Mouse (Mus musculus): ENCODE measurements around the gene Pigs. TPM values are rescaled to one million over a fixed set of nuclear protein-coding genes. Genes with fewer than 3 reads are reported as not detected.
A peak's percentile ranks its signal among the peaks of the same experiment; 100 is the strongest.

Pigs gene
- polyA plus RNA-seq, 1 experiment from 2014 or later: 92.9 TPM

- H3K4me2 ChIP-seq: no peak overlapping the region
- no peak overlapping the region for H3K9ac ChIP-seq
- H3K36me3 ChIP-seq: peaks cover 2% of the 10 kb centered on the region; the same call in 1 of the 2 replicates
- no peak for ATAC-seq (ENCODE audit: low FRiP score, low read depth)
- peak overlapping the region; percentile 57; the same call in 1 of the 2 replicates for H3K27ac ChIP-seq (replicated peaks)
- WGBS: 80% methylated on average over 2 of the region's 2 CpGs
- H3K4me1 ChIP-seq (replicated peaks): peaks cover 16% of the 10 kb centered on the region
- H3K4me3 ChIP-seq: no peak overlapping the region
- H3K27me3 ChIP-seq: no peaks in the 10 kb centered on the region
- no peaks in the 10 kb centered on the region for H3K9me3 ChIP-seq
Observed at GRCm38 (mm10) chr11:78318411-78318810, 9.8 kb upstream of the Pigs start.

GRCm38 (mm10) chr11:78322076-78322831 is 6.0 kb upstream of the Pigs start:
- Histone ChIP-seq H3K4me3 (peak overlapping the region; percentile 35), H3K4me1 (replicated peaks) (peaks cover 28% of the 10 kb centered on the region), H3K4me2 (peak overlapping the region; percentile 50), H3K27ac (replicated peaks) (peak overlapping the region; percentile 80), H3K9me3 (no peaks in the 10 kb centered on the region), H3K27me3 (no peaks in the 10 kb centered on the region), H3K36me3 (no peaks in the 10 kb centered on the region), H3K9ac (peak overlapping the region; percentile 6; the same call in 1 of the 2 replicates)
- 55% methylated on average over 2 of the region's 2 CpGs for WGBS
- ATAC-seq (ENCODE audit: low FRiP score, low read depth): peak; percentile 67

- H3K4me3 ChIP-seq: peak within 1 kb of the TSS; percentile 35
- peaks cover 28% of the 10 kb centered on the region for H3K4me1 ChIP-seq (replicated peaks)
- peak within 1 kb of the TSS; percentile 50 for H3K4me2 ChIP-seq
- H3K27ac ChIP-seq (replicated peaks): peak within 1 kb of the TSS; percentile 80
- ATAC-seq (ENCODE audit: low FRiP score, low read depth): peak; percentile 85
- no peaks in the 10 kb centered on the region for H3K36me3 ChIP-seq
- H3K27me3 ChIP-seq: no peaks in the 10 kb centered on the region
- H3K9me3 ChIP-seq: no peaks in the 10 kb centered on the region
- 8% methylated on average over 15 of the region's 15 CpGs for WGBS
- H3K9ac ChIP-seq: peak within 1 kb of the TSS; percentile 6
Observed at GRCm38 (mm10) chr11:78322860-78323259, 5.4 kb upstream of the Pigs start, which contains the start of gene Aldoc. TSS of gene Aldoc (plus strand) at chr11:78322968.

GRCm38 (mm10) chr11:78324000-78324785 is 4.0 kb upstream of the Pigs start:
- no peak overlapping the region for H3K9ac ChIP-seq
- no peaks in the 10 kb centered on the region for H3K27me3 ChIP-seq
- peaks cover 32% of the 10 kb centered on the region for H3K4me1 ChIP-seq (replicated peaks)
- WGBS: 75% methylated on average over 15 of the region's 15 CpGs
- H3K4me3 ChIP-seq: peak overlapping the region; percentile 35
- H3K4me2 ChIP-seq: peak overlapping the region; percentile 50
- H3K36me3 ChIP-seq: no peaks in the 10 kb centered on the region
- peak overlapping the region; percentile 80 for H3K27ac ChIP-seq (replicated peaks)
- ATAC-seq (ENCODE audit: low FRiP score, low read depth): peak; percentile 62; the same call in 1 of the 2 replicates
- H3K9me3 ChIP-seq: no peaks in the 10 kb centered on the region

- Histone ChIP-seq H3K9me3 (no peaks in the 10 kb centered on the region), H3K27ac (replicated peaks) (peak overlapping the region; percentile 80), H3K4me2 (peak overlapping the region; percentile 50)
Observed at GRCm38 (mm10) chr11:78324965-78325364, 3.2 kb upstream of the Pigs start.

GRCm38 (mm10) chr11:78327215-78327614 is 1.0 kb upstream of the Pigs start:
- 91% methylated on average over 4 of the region's 4 CpGs for WGBS
- H3K4me3 ChIP-seq: no peak overlapping the region
- no peak overlapping the region for H3K27ac ChIP-seq (replicated peaks)
- no peaks in the 10 kb centered on the region for H3K27me3 ChIP-seq
- no peak for ATAC-seq (ENCODE audit: low FRiP score, low read depth)
- H3K4me1 ChIP-seq (replicated peaks): peaks cover 33% of the 10 kb centered on the region
- H3K9me3 ChIP-seq: no peaks in the 10 kb centered on the region
- no peak overlapping the region for H3K9ac ChIP-seq
- H3K4me2 ChIP-seq: no peak overlapping the region
- no peaks in the 10 kb centered on the region for H3K36me3 ChIP-seq

More at GRCm38 (mm10) chr11:78324965-78325364, 3.2 kb upstream of the Pigs start:
- peak overlapping the region; percentile 35 for H3K4me3 ChIP-seq
- peaks cover 38% of the 10 kb centered on the region for H3K4me1 ChIP-seq (replicated peaks)
- no peaks in the 10 kb centered on the region for H3K27me3 ChIP-seq
- 92% methylated on average over 12 of the region's 12 CpGs for WGBS
- ATAC-seq (ENCODE audit: low FRiP score, low read depth): no peak
- H3K36me3 ChIP-seq: no peaks in the 10 kb centered on the region
- H3K9ac ChIP-seq: no peak overlapping the region

GRCm38 (mm10) chr11:78328512-78329056 is 369 bp downstream of the Pigs start:
- H3K9ac ChIP-seq: peak overlapping the region; percentile 78

GRCm38 (mm10) chr11:78332676-78333075 is 4.5 kb downstream of the Pigs start:
- H3K4me2 ChIP-seq: no peak overlapping the region
- H3K9ac ChIP-seq: no peak overlapping the region
- WGBS: 97% methylated on average over 12 of the region's 12 CpGs
- peaks cover 36% of the 10 kb centered on the region for H3K36me3 ChIP-seq
- peaks cover 10% of the 10 kb centered on the region for H3K4me1 ChIP-seq (replicated peaks)
- no peak overlapping the region for H3K4me3 ChIP-seq
- ATAC-seq (ENCODE audit: low FRiP score, low read depth): no peak
- H3K27me3 ChIP-seq: no peaks in the 10 kb centered on the region
- no peak overlapping the region for H3K27ac ChIP-seq (replicated peaks)
- no peaks in the 10 kb centered on the region for H3K9me3 ChIP-seq

More at GRCm38 (mm10) chr11:78328512-78329056, 369 bp downstream of the Pigs start:
- H3K27me3 ChIP-seq: no peaks in the 10 kb centered on the region
- peak overlapping the region; percentile 80 for H3K4me2 ChIP-seq
- peaks cover 12% of the 10 kb centered on the region for H3K36me3 ChIP-seq
- H3K27ac ChIP-seq (replicated peaks): peak overlapping the region; percentile 76
- peak; percentile 70 for ATAC-seq (ENCODE audit: low FRiP score, low read depth)
- peaks cover 20% of the 10 kb centered on the region for H3K4me1 ChIP-seq (replicated peaks)
- no peaks in the 10 kb centered on the region for H3K9me3 ChIP-seq
- H3K4me3 ChIP-seq: peak overlapping the region; percentile 85
- under 1% methylated on average over 41 of the region's 41 CpGs for WGBS

GRCm38 (mm10) chr11:78333992-78334391 is 5.8 kb downstream of the Pigs start:
- Histone ChIP-seq H3K36me3 (peaks cover 43% of the 10 kb centered on the region), H3K9me3 (no peaks in the 10 kb centered on the region), H3K4me2 (no peak overlapping the region), H3K9ac (no peak overlapping the region), H3K4me1 (replicated peaks) (peaks cover 8% of the 10 kb centered on the region), H3K27ac (replicated peaks) (no peak overlapping the region), H3K4me3 (no peak overlapping the region), H3K27me3 (no peaks in the 10 kb centered on the region)
- WGBS: 94% methylated on average over 5 of the region's 5 CpGs
- ATAC-seq (ENCODE audit: low FRiP score, low read depth): no peak

- peaks cover 67% of the 10 kb centered on the region for H3K36me3 ChIP-seq
- no peaks in the 10 kb centered on the region for H3K9me3 ChIP-seq
- H3K9ac ChIP-seq: no peak overlapping the region
- no peak overlapping the region for H3K4me2 ChIP-seq
- H3K4me3 ChIP-seq: no peak overlapping the region
- 95% methylated on average over 8 of the region's 8 CpGs for WGBS
- H3K4me1 ChIP-seq (replicated peaks): no peaks in the 10 kb centered on the region
- no peak for ATAC-seq (ENCODE audit: low FRiP score, low read depth)
- H3K27ac ChIP-seq (replicated peaks): no peak overlapping the region
- H3K27me3 ChIP-seq: no peaks in the 10 kb centered on the region
Observed at GRCm38 (mm10) chr11:78337040-78337439, 8.8 kb downstream of the Pigs start.

- H3K4me1 ChIP-seq (replicated peaks): peaks cover 35% of the 10 kb centered on the region
- H3K27ac ChIP-seq (replicated peaks): no peak overlapping the region
- ATAC-seq (ENCODE audit: low FRiP score, low read depth): no peak
- H3K9ac ChIP-seq: no peak overlapping the region
- no peak overlapping the region for H3K4me3 ChIP-seq
- 89% methylated on average over 12 of the region's 12 CpGs for WGBS
- no peaks in the 10 kb centered on the region for H3K27me3 ChIP-seq
- H3K36me3 ChIP-seq: peaks cover 39% of the 10 kb centered on the region
- H3K9me3 ChIP-seq: no peaks in the 10 kb centered on the region
- no peak overlapping the region for H3K4me2 ChIP-seq
Observed at GRCm38 (mm10) chr11:78341702-78342101, 13.5 kb downstream of the Pigs start.

All from hindbrain, embryonic 15.5 days (tissue).